Mouse (Mus musculus): ENCODE measurements around the gene Panx3. TPM values are rescaled to one million over a fixed set of nuclear protein-coding genes. Genes with fewer than 3 reads are reported as not detected.

Panx3 gene
- not detected in 2 replicates for polyA plus RNA-seq (2011; ENCODE audit: insufficient read length, low read depth, missing spikeins)

DNA sequence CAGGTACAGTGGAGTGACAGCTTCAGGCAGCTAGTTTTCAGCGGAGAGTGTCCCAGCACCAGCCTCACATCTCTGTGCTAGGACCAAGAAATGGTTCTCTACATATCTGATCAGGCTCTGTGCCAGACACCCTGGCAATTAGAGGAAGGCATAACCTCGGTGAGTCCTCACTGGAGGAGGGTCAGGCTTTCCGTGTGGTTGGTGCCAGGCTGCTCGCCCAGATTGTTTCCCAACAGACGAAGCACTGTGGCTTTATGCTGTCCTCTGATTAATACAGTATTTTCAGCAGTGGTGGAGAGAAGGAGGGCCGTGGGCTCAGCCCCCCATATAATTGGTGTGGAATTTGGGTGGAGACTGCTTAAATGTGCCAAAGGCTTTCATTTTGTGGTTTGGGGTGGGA is at the start of gene Panx3:
Gene Panx3, minus strand, starts transcription at position 121 of the 400 bp plus-strand sequence.
- H3K4me1 ChIP-seq (ENCODE audit: control insufficient read depth, insufficient read depth, low read length): no peaks in the 10 kb centered on the region
- H3K27ac ChIP-seq (ENCODE audit: insufficient read depth, low read length): no peak within 1 kb of the TSS
- H3K4me3 ChIP-seq (ENCODE audit: insufficient read depth, low read length): no peak within 1 kb of the TSS
- no peak for TF ChIP-seq CTCF (IDR thresholded peaks at IDR 0.05; ENCODE audit: borderline replicate concordance, insufficient read depth, low read length)
- no peak for TF ChIP-seq POLR2A (IDR thresholded peaks at IDR 0.05; ENCODE audit: low read depth, low read length)

- no peak for TF ChIP-seq CTCF (IDR thresholded peaks at IDR 0.05; ENCODE audit: borderline replicate concordance, insufficient read depth, low read length)
- no peak for TF ChIP-seq POLR2A (IDR thresholded peaks at IDR 0.05; ENCODE audit: low read depth, low read length)
- Histone ChIP-seq H3K4me1 (ENCODE audit: control insufficient read depth, insufficient read depth, low read length) (no peaks in the 10 kb centered on the region), H3K27ac (ENCODE audit: insufficient read depth, low read length) (no peak within 1 kb of the TSS), H3K4me3 (ENCODE audit: insufficient read depth, low read length) (no peak within 1 kb of the TSS)
Measured at GRCm38 (mm10) chr9:37716150-37716549, 47.1 kb upstream of the Panx3 start, which contains the start of gene Olfr160. Gene Olfr160 (minus strand): TSS chr9:37716250.

DNA sequence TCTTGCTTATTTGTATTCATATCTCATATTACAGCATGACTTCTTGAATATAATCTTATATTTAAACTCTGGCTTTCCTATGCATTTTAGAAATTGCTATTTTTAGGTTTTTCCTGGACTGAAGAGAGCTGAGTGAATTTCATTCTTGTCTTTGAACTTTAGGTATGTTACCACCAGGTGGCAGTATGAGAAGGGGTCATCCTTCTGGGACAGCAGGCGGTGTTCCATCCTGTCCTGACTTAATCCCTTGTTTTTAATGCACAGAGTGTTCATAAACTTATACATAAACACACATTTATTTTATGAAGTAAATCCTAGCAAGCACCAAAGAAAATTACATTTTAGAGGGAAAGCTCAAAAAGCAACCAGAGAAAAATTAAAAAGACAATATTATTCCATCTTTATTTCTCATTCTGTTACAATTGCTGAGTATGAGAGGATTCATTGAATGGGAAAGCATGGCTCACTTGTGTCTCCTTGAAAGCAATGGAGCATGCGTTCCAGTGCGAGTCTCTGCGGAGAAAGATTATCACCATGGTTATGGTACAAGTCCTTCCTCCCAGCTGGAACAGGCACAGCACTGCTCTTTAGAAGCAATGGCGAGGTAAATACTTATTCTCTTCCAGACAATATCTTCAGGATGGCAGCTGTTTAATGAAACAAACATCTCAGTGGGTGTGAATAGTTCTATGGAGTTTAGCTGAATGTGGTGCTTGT is 21.1 kb upstream of the Panx3 start:
- no peak for TF ChIP-seq POLR2A (IDR thresholded peaks at IDR 0.05; ENCODE audit: low read depth, low read length)
- TF ChIP-seq CTCF (IDR thresholded peaks at IDR 0.05; ENCODE audit: borderline replicate concordance, insufficient read depth, low read length): peak; percentile 44; the same call in 1 of the 2 replicates

GRCm38 (mm10) chr9:37687941-37688303 is 18.9 kb upstream of the Panx3 start:
- H3K27ac ChIP-seq (ENCODE audit: insufficient read depth, low read length): peak overlapping the region; percentile 73
- H3K4me1 ChIP-seq (ENCODE audit: control insufficient read depth, insufficient read depth, low read length): no peaks in the 10 kb centered on the region
- TF ChIP-seq POLR2A (IDR thresholded peaks at IDR 0.05; ENCODE audit: low read depth, low read length) (no peak), CTCF (IDR thresholded peaks at IDR 0.05; ENCODE audit: borderline replicate concordance, insufficient read depth, low read length) (no peak)
- no peak overlapping the region for H3K4me3 ChIP-seq (ENCODE audit: insufficient read depth, low read length)

More for the DNA sequence above, 21.1 kb upstream of the Panx3 start:
- H3K4me1 ChIP-seq (ENCODE audit: control insufficient read depth, insufficient read depth, low read length): no peaks in the 10 kb centered on the region
- H3K4me3 ChIP-seq (ENCODE audit: insufficient read depth, low read length): no peak overlapping the region
- H3K27ac ChIP-seq (ENCODE audit: insufficient read depth, low read length): no peak overlapping the region

GRCm38 (mm10) chr9:37687288-37687940 is 18.4 kb upstream of the Panx3 start:
- H3K27ac ChIP-seq (ENCODE audit: insufficient read depth, low read length): peak overlapping the region; percentile 73
- no peaks in the 10 kb centered on the region for H3K4me1 ChIP-seq (ENCODE audit: control insufficient read depth, insufficient read depth, low read length)
- H3K4me3 ChIP-seq (ENCODE audit: insufficient read depth, low read length): no peak overlapping the region
- TF ChIP-seq POLR2A (IDR thresholded peaks at IDR 0.05; ENCODE audit: low read depth, low read length): no peak
- no peak for TF ChIP-seq CTCF (IDR thresholded peaks at IDR 0.05; ENCODE audit: borderline replicate concordance, insufficient read depth, low read length)

DNA sequence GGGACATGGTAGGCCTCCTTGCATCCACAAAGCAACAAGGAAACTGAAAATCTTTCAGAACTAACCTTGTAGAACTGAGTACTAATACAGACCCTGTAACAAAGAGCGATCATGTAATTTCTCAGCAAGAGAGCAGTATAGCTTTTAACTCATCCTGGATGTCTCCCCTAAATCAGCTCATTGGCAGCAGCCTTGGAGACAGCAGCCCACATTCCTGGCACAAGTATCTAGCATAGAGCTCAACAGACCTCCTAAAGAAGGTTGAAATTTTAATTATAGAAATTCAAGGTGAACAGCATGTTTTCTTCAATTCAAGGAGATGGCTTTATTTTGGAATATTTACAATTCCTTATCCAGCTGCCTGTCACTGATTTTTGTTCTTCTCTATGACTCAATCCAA is 12.1 kb upstream of the Panx3 start:
- H3K27ac ChIP-seq (ENCODE audit: insufficient read depth, low read length): no peak overlapping the region
- H3K4me3 ChIP-seq (ENCODE audit: insufficient read depth, low read length): no peak overlapping the region
- no peaks in the 10 kb centered on the region for H3K4me1 ChIP-seq (ENCODE audit: control insufficient read depth, insufficient read depth, low read length)
- TF ChIP-seq POLR2A (IDR thresholded peaks at IDR 0.05; ENCODE audit: low read depth, low read length): no peak

GRCm38 (mm10) chr9:37675287-37675686 is 6.3 kb upstream of the Panx3 start:
- Histone ChIP-seq H3K4me1 (ENCODE audit: control insufficient read depth, insufficient read depth, low read length) (no peaks in the 10 kb centered on the region), H3K27ac (ENCODE audit: insufficient read depth, low read length) (no peak overlapping the region), H3K4me3 (ENCODE audit: insufficient read depth, low read length) (no peak overlapping the region)
- TF ChIP-seq POLR2A (IDR thresholded peaks at IDR 0.05; ENCODE audit: low read depth, low read length): no peak
- no peak for TF ChIP-seq CTCF (IDR thresholded peaks at IDR 0.05; ENCODE audit: borderline replicate concordance, insufficient read depth, low read length)

- TF ChIP-seq CTCF (IDR thresholded peaks at IDR 0.05; ENCODE audit: borderline replicate concordance, insufficient read depth, low read length) (no peak), POLR2A (IDR thresholded peaks at IDR 0.05; ENCODE audit: low read depth, low read length) (no peak)
- H3K4me1 ChIP-seq (ENCODE audit: control insufficient read depth, insufficient read depth, low read length): no peaks in the 10 kb centered on the region
- no peak overlapping the region for H3K4me3 ChIP-seq (ENCODE audit: insufficient read depth, low read length)
- H3K27ac ChIP-seq (ENCODE audit: insufficient read depth, low read length): no peak overlapping the region
Measured at GRCm38 (mm10) chr9:37670261-37670660, 1.2 kb upstream of the Panx3 start.

- H3K27ac ChIP-seq (ENCODE audit: insufficient read depth, low read length): no peak overlapping the region
- no peaks in the 10 kb centered on the region for H3K4me1 ChIP-seq (ENCODE audit: control insufficient read depth, insufficient read depth, low read length)
- H3K4me3 ChIP-seq (ENCODE audit: insufficient read depth, low read length): no peak overlapping the region
- TF ChIP-seq POLR2A (IDR thresholded peaks at IDR 0.05; ENCODE audit: low read depth, low read length): no peak
- TF ChIP-seq CTCF (IDR thresholded peaks at IDR 0.05; ENCODE audit: borderline replicate concordance, insufficient read depth, low read length): no peak
Measured at GRCm38 (mm10) chr9:37669678-37670077, 643 bp upstream of the Panx3 start.

GRCm38 (mm10) chr9:37666045-37666444 is 3.0 kb downstream of the Panx3 start:
- Histone ChIP-seq H3K4me1 (ENCODE audit: control insufficient read depth, insufficient read depth, low read length) (no peaks in the 10 kb centered on the region), H3K4me3 (ENCODE audit: insufficient read depth, low read length) (no peak overlapping the region), H3K27ac (ENCODE audit: insufficient read depth, low read length) (no peak overlapping the region)
- TF ChIP-seq POLR2A (IDR thresholded peaks at IDR 0.05; ENCODE audit: low read depth, low read length): no peak
- no peak for TF ChIP-seq CTCF (IDR thresholded peaks at IDR 0.05; ENCODE audit: borderline replicate concordance, insufficient read depth, low read length)
